Mouse (Mus musculus): Measurements from ENCODE around the gene Gm10282.

The Gm10282 gene

DNA sequence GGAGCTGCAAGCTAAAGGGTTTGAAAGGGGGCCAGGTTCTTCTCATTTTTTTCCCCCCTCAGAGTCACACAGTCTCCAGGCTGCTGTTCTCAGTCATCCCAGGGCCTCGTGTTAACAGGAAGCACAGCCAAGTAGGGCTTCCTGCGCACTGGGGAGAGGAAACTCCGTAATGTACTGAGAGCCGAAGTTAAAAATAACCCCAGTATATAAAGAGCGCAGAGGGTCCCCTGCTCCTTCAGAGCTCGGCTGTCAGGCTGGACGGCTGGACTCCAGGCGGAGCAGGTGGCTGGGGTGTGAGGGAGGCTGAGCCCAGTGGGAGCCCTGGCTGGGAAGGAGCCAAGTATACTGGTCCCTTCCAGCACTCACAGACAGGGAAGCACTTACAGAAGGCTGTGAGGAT lies 9.4 kb downstream of the Gm10282 start:
- peak; percentile 87 to 92 for DNase-seq

GRCm38 (mm10) chr8:72295125-72295524 lies 9.9 kb downstream of the Gm10282 start:
- DNase-seq: no peak

DNA sequence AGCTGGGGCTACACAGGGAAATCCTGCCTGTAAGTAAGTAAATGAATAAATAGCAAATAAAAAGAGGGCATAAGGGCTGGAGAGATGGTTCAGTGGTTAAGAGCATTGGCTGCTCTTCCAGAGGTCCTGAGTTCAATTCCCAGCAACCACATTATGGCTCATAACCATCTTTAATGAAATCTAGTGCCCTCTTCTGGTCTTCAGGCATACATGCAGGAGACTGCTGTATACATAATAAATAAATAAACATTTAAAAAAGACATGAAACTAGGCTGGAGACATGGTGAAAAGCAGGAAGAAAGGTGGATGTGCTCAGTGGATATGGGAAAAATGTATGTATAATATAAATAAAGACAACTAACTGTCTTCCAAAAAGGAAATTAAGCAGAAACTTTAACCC lies 11.8 kb downstream of the Gm10282 start:
- no peak for DNase-seq

DNA sequence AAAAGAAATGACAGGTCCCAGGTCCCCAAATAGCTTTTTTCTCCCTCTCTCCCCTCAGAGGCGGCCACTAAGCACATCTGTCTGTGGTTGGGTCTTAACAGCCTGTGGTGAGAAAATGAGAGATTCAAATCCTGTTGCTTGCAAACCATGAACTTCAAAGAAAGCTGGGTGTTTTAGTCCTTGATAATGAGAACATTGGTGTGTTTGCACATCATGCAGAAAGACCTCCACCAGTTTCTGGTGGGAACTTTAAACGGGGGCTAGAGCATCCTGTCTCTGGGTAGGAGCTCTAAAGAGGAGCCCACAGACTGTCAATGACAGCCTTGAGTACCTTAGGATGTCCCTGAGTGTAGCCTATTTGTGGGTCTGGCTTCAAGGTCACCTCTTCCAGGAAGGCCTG lies 14.0 kb downstream of the Gm10282 start:
- DNase-seq: no peak

DNA sequence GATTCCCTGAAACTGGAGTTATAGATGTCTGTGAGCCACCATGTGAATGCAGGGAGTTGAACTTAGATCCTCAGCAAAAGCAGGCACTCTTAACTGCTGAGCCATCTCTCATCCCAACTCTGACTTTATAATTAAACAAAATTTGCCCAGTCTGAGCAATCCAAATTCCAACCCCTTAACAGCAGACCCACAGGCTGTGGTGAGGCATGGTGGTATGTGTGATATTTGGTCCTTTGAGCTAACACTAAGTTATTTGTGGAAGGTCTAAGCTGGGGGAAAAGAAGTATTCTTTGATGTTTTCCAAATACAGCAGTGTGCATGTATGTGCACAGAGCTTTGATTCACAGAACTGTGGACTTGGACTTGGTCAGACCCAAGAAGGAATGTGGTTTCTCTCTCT lies 16.0 kb downstream of the Gm10282 start:
- DNase-seq: no peak

GRCm38 (mm10) chr8:72285285-72285684 lies 19.8 kb downstream of the Gm10282 start:
- no peak for DNase-seq

- peak in 1 of 2 experiments; percentile 42 for DNase-seq
Measured at GRCm38 (mm10) chr8:72281634-72282033, 23.4 kb downstream of the Gm10282 start.

GRCm38 (mm10) chr8:72279151-72279550 lies 25.9 kb downstream of the Gm10282 start:
- no peak for DNase-seq

DNA sequence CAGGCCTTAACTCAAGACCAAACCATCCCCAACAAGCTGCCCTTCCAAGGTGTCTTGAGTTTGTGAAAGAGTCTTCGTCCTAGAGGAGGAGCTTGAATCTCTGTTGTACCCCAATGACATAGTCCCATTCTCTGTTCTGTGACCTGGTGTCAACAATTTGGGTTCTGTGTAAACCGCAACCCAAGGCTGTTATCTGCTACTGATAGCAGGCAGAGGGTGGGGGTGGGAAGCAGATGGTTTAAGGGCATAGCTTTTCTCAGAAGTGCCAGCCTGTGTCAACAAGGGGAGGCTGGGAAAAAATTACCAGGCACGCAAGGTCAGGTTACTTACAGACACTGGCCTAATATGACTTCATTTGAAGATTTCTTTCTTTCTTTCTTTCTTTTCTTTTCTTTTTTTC lies 27.8 kb downstream of the Gm10282 start:
- no peak for DNase-seq

- no peak for DNase-seq
Measured at GRCm38 (mm10) chr8:72273807-72274206, 31.3 kb downstream of the Gm10282 start.

DNA sequence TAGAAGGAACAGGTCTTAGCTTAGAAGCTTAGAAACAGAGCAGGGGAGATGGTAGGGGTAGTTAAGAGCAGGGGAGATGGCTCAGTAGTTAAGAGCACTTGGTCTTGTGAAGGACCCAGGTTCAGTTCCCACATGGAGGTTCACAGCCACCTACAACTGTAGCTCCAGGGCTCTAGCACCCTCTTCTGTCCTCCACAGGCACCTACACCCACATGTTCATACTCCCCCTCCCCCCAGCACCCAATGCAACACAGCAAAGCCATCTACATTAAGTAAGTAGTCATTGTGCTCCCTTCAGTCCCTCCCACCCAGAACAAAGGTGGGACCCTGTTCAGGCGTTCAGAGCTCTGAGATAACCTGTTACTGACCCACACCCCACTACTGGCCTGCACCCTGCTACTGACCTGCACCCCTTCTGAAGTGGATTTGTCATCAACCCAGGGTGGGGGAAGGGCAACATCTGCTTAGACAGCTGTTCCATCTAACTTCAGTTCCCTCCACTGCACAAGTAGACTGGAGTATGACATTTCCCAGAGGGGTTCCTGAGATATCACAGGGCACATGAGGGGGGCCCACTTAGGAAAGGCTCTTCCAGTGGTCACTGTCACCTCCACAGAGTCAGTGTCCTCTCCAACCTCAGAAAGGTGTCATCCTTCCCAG lies 31.8 kb downstream of the Gm10282 start:
- DNase-seq: no peak

DNA sequence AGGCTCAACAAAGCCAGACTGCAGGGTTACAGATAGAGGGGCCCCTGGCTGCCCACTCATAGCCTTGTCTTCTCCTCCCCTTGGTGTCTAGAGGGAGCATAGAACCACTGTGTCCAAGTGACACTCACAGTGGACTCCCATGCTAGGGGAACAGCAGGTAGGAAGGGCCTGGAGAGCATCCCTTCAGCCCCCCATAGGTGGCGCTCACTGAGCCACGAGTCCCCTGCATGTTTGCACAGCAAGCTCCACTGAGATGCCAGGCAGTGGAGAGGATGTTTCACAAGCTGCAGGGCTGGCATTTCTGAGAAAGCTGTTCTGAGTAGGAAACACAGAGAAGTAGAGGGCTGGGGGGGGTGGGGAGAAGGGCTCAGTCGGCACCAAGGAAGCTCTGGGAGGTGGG lies 32.7 kb downstream of the Gm10282 start:
- DNase-seq: peak; percentile 82 to 88

- DNase-seq: peak in 1 of 2 experiments; percentile 26
Measured at GRCm38 (mm10) chr8:72271691-72272090, 33.4 kb downstream of the Gm10282 start.

GRCm38 (mm10) chr8:72271051-72271660 lies 33.9 kb downstream of the Gm10282 start:
- no peak for DNase-seq

DNA sequence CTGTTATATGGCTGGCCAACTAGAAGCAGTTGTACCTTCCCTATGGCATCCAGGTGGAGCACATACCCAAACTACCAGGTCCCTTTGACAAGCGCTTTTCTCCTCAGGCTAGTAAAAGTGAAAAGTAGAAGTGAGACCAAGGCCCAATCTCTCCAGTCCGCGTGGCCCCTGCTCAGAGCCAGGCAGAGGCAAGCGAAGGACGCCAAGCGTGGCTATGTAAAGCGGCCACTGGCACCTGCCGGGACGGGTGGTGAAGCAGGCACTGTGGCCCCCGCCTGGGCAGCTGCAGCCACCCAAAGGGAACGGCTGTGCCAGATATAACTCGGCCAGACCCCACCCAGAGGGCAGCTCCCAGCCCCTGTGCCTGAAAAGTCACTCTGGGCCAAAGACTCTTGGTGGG lies 34.5 kb downstream of the Gm10282 start:
- DNase-seq: peak in 1 of 2 experiments; percentile 41

- DNase-seq: peak; percentile 89 to 92
Measured at GRCm38 (mm10) chr8:72268356-72268755, 36.7 kb downstream of the Gm10282 start.

DNA sequence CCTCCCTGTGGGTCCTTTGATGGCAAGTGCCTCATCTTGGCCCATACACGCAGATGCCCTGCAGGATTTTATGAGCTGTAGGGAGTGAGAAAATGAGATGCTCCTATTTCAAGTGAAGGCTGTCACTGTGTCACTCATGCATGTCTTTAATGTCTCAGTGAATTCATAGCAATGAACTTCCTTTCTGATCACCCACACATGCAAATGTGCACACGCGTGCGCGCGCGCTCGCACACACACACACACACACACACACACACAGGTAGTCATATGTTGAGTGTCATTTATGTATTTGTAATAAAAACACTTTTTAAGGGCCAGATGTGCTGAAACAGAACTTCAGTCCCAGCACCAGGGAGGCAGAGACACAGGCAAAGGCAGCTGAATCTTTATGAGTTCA lies 38.0 kb downstream of the Gm10282 start:
- no peak for DNase-seq

- DNase-seq: no peak
Measured at GRCm38 (mm10) chr8:72266671-72267070, 38.4 kb downstream of the Gm10282 start.

GRCm38 (mm10) chr8:72265342-72265741 lies 39.7 kb downstream of the Gm10282 start:
- peak; percentile 74 to 76 for DNase-seq

GRCm38 (mm10) chr8:72263451-72263850 lies 41.6 kb downstream of the Gm10282 start:
- no peak for DNase-seq

- DNase-seq: no peak
Measured at GRCm38 (mm10) chr8:72262756-72263155, 42.3 kb downstream of the Gm10282 start.

DNA sequence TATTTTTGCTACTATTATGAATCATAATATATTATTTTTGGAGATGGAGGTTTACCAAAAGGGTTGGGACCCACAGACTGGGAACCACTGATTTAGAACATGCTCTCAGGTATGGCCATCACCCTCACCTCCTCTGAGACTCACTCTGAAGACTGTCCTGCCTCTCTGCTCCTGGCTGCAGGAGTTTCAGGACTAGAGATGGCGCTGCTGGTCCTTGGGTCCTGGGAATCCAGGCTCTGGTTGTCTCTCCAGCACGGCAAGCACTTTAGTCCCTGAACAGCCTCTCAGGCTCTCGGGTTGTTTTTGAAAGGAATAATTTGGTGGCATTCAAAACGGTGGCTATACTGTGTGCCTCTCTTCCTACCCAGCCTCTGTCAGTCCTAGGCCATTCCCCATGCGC lies 43.2 kb downstream of the Gm10282 start:
- peak; percentile 36 to 45 for DNase-seq

DNA sequence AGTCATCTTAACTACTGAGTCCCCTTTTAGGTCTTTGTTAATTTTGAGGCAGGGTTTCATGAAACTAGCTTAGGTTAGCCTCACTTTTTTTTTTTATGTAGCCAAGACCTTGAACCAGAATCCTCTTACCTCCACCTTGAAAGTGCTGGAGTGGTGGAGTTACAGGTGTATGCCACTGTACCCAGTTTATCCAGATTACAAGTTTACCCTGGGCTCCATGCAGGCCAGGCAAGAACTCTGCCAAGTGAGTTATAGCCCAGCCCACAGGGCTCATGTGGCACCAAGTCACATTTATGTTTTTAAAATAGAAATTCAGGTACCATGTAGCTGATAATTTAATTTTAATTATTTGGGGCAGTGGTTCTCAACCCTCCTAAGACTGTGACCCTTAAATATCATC lies 43.6 kb downstream of the Gm10282 start:
- DNase-seq: no peak

GRCm38 (mm10) chr8:72261019-72261418 lies 44.0 kb downstream of the Gm10282 start:
- peak; percentile 44 to 59 for DNase-seq

- DNase-seq: no peak
Measured at GRCm38 (mm10) chr8:72260585-72260984, 44.5 kb downstream of the Gm10282 start.
